Mouse (Mus musculus) gastrocnemius, adult 8-10 months (tissue): Measurements from ENCODE around the gene Ncf1. TPM values are rescaled to one million over a fixed set of nuclear protein-coding genes. Genes with fewer than 3 reads are reported as not detected.

Experiments used
- DNase-seq, 2 experiments: peaks; one replicate each; pipeline ENCODE4 v3.0.0; 2022; ENCODE audit warnings: low spot score in 2 of 2
- total RNA-seq, 4 experiments: library from RNA; stranded (reverse); gene quantifications; 2 replicates each; pipeline ENCODE4 v1.2.4; 2022

Gene Ncf1
- total RNA-seq, 4 experiments from 2014 or later: 0.65 to 1.5 (median 0.94) TPM

- DNase-seq: no peak
Measured at GRCm38 (mm10) chr5:134244890-134245289, 15.5 kb upstream of the Ncf1 start.

GRCm38 (mm10) chr5:134243661-134244436 lies 14.4 kb upstream of the Ncf1 start:
- no peak for DNase-seq

- no peak for DNase-seq
Measured at GRCm38 (mm10) chr5:134241831-134242230, 12.4 kb upstream of the Ncf1 start.

GRCm38 (mm10) chr5:134237936-134238760 lies 8.7 kb upstream of the Ncf1 start:
- DNase-seq: no peak

GRCm38 (mm10) chr5:134237508-134237907 lies 8.1 kb upstream of the Ncf1 start:
- no peak for DNase-seq

GRCm38 (mm10) chr5:134236796-134237195 lies 7.4 kb upstream of the Ncf1 start:
- DNase-seq: no peak

- DNase-seq: no peak
Measured at GRCm38 (mm10) chr5:134236241-134236640, 6.8 kb upstream of the Ncf1 start.

- no peak for DNase-seq
Measured at GRCm38 (mm10) chr5:134235111-134235510, 5.7 kb upstream of the Ncf1 start.

GRCm38 (mm10) chr5:134234205-134234604 lies 4.8 kb upstream of the Ncf1 start:
- DNase-seq: no peak

GRCm38 (mm10) chr5:134233244-134233651 lies 3.8 kb upstream of the Ncf1 start:
- no peak for DNase-seq

GRCm38 (mm10) chr5:134232568-134232967 lies 3.1 kb upstream of the Ncf1 start:
- no peak for DNase-seq

- DNase-seq: no peak
Measured at GRCm38 (mm10) chr5:134232111-134232510, 2.7 kb upstream of the Ncf1 start.

GRCm38 (mm10) chr5:134231376-134231775 lies 2.0 kb upstream of the Ncf1 start:
- DNase-seq: no peak

GRCm38 (mm10) chr5:134228249-134228638 lies 1.2 kb downstream of the Ncf1 start:
- DNase-seq: no peak

- no peak for DNase-seq
Measured at GRCm38 (mm10) chr5:134227574-134228248, 1.7 kb downstream of the Ncf1 start.

GRCm38 (mm10) chr5:134226946-134227345 lies 2.5 kb downstream of the Ncf1 start:
- DNase-seq: no peak

- no peak for DNase-seq
Measured at GRCm38 (mm10) chr5:134225110-134225901, 4.1 kb downstream of the Ncf1 start.

GRCm38 (mm10) chr5:134221708-134222150 lies 7.7 kb downstream of the Ncf1 start:
- DNase-seq: no peak

- no peak for DNase-seq
Measured at GRCm38 (mm10) chr5:134221278-134221677, 8.1 kb downstream of the Ncf1 start.

GRCm38 (mm10) chr5:134217900-134218299 lies 11.5 kb downstream of the Ncf1 start:
- DNase-seq: no peak
